Mouse (Mus musculus): ENCODE measurements around the gene Grk3. TPM values are rescaled to one million over a fixed set of nuclear protein-coding genes. Genes with fewer than 3 reads are reported as not detected.

Grk3 gene
- polyA plus RNA-seq, 1 experiment from 2014 or later: 2.2 TPM

GRCm38 (mm10) chr5:112864719-112865367 is 150.7 kb downstream of the Grk3 start:
- Histone ChIP-seq H3K36me3 (replicated peaks) (no peaks in the 10 kb centered on the region), H3K9me3 (replicated peaks) (no peaks in the 10 kb centered on the region), H3K4me2 (no peak overlapping the region), H3K9ac (no peak overlapping the region), H3K4me3 (replicated peaks) (no peak overlapping the region), H3K27me3 (no peaks in the 10 kb centered on the region), H3K27ac (replicated peaks) (no peak overlapping the region), H3K4me1 (replicated peaks) (no peaks in the 10 kb centered on the region)
- ATAC-seq (ENCODE audit: insufficient read depth): no peak
- WGBS (ENCODE audit: insufficient replicate concordance): 32% methylated on average over 4 of the region's 4 CpGs

Other genes with a start within 250 kb of the Grk3 start
- 0.32 and 0.36 TPM in 2 replicates for gene Myo18b, start 119.4 kb downstream of the Grk3 start, polyA plus RNA-seq (2015; fragmentation: Nextera tagmentation; extraction: Ambion mirVana)
- gene Crybb2, start 54.3 kb upstream of the Grk3 start, polyA plus RNA-seq (2015; fragmentation: Nextera tagmentation; extraction: Ambion mirVana): not detected in 2 replicates
- 0.18 TPM in 1 of 2 replicates, not detected in the other for gene Crybb3, start 65.8 kb upstream of the Grk3 start, polyA plus RNA-seq (2015; fragmentation: Nextera tagmentation; extraction: Ambion mirVana)
- 2.0 and 2.8 TPM in 2 replicates for gene 2900026A02Rik, start 205.4 kb upstream of the Grk3 start, polyA plus RNA-seq (2015; fragmentation: Nextera tagmentation; extraction: Ambion mirVana)
- not detected in 2 replicates for gene Tmem211, start 211.1 kb upstream of the Grk3 start, polyA plus RNA-seq (2015; fragmentation: Nextera tagmentation; extraction: Ambion mirVana)

Measured in liver, embryonic 15.5 days (tissue).